7 mouse cellular contexts compared by ENCODE assay signal in the genomic region with DNA sequence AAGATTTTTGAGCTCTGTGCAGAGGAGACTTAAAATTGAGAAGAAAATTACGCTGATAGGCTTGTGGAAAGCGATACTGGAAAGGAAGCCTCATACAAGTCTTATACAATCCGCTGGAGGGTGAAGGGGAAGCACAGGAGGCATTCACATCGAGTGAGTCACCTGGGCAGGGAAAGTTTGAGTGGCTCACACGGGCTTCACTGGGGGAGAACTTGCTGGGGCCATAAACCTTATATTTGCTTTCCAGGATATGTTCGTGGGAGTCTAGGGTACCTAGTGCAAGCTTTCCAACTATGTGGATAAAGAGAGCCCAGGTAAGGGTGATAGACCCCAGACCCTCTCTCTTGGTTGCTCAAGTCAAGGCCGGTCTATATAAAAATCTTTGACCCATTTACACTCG.
DNase-seq lines count a peak whose midpoint lies in the region; ATAC-seq and TF ChIP-seq lines count a peak whose summit lies in the region.

No protein-coding gene starts in this region.

- CTCF ChIA-PET in Patski (lab: Charles Lee), result interaction anchor here (0.7 to 1.1 kb wide), 3 partner anchors 9 to 14 kb away, joined by 3 to 4 read pairs (median 4); no protein-coding TSS in a partner anchor

- in situ Hi-C loops in Patski (cut with MboI; ENCODE audit: low pct_unique_long_range_greater_than_20kb), result no loop called here

- H3K27me3 ChIP-seq in Patski, result no peaks in the 10 kb centered on the region

- no peak overlapping the region for H3K4me3 ChIP-seq in gastrocnemius, adult 2 months

- no peak overlapping the region for H3K27ac ChIP-seq in gastrocnemius, adult 2 months

- peak; percentile 2 for DNase-seq in CD4-positive, CD25-positive, alpha-beta regulatory T cell, adult 2 months (ENCODE audit: low read depth, low spot score)
- DNase-seq in Patski (ENCODE audit: low read depth, low spot score), result peak; percentile 37
- DNase-seq in induced T-regulatory cell, adult 2 months (ENCODE audit: low read depth), result peak; percentile 4
- DNase-seq in lung, postnatal 25 days (ENCODE audit: low spot score), result peak; percentile 42
- no peak for DNase-seq in ovary, postnatal 36 days (ENCODE audit: low spot score)
- DNase-seq in gastrocnemius, adult 2 months, result no peak
- DNase-seq in adrenal gland, adult (ENCODE audit: inconsistent age in 2 of 2, low spot score in 1 of 2), result no peak

- TF ChIP-seq CTCF in Patski (IDR thresholded peaks at IDR 0.05), result no peak
- no peak for TF ChIP-seq CTCF in gastrocnemius, adult 2 months (IDR thresholded peaks at IDR 0.05)

- POLR2A ChIA-PET in Patski (lab: Charles Lee), result no interaction called here

- ATAC-seq in Patski, result peak; percentile 92

- intact Hi-C loops in gastrocnemius, adult 2 months (cut with DNase I), result no loop called here

Comparison
In these comparisons a context has a peak if more than half of its experiments do, and no peak if none do; other contexts are left out.
1. DNase-seq: peak in CD4-positive, CD25-positive, alpha-beta regulatory T cell, adult 2 months (single experiment), Patski (single experiment), induced T-regulatory cell, adult 2 months (single experiment) and lung, postnatal 25 days (single experiment); none in ovary, postnatal 36 days (single experiment), gastrocnemius, adult 2 months (single experiment) and adrenal gland, adult (0 of 2).